Mouse (Mus musculus) hindbrain, embryonic 11.5 days (tissue): ENCODE data around the gene Casp2. TPM values are rescaled to one million over a fixed set of nuclear protein-coding genes. Genes with fewer than 3 reads are reported as not detected.

Experiments
- ATAC-seq: fragments of 200-750 bp; cut with Nextera tagmentation; 2 replicates; pipeline ENCODE4 v1.8.0; 2017; ENCODE audit warnings: mild to moderate bottlenecking, moderate TSS enrichment, moderate library complexity; ENCODE audit not compliant: low FRiP score
- DNase-seq: peaks from one replicate; pipeline ENCODE4 v3.0.0-alpha.2; 2015; ENCODE audit warnings: low spot score
- H3K27ac ChIP-seq: fragments of 300-500 bp; sonication (generic); 2 replicates; pipeline ENCODE4 v1.5.1; 2014; ENCODE audit warnings: mild to moderate bottlenecking, low read depth, low read length
- H3K27me3 ChIP-seq: fragments of 300-500 bp; sonication (generic); 2 replicates; pipeline ENCODE4 v1.6.1; 2014; ENCODE audit warnings: mild to moderate bottlenecking, low read length, moderate library complexity, mixed read lengths; ENCODE audit not compliant: control insufficient read depth, insufficient read depth
- H3K36me3 ChIP-seq: fragments of 300-500 bp; sonication (generic); 2 replicates; pipeline ENCODE4 v1.6.1; 2014; ENCODE audit warnings: mild to moderate bottlenecking, low read length, moderate library complexity, mixed read lengths; ENCODE audit not compliant: control insufficient read depth, insufficient read depth
- H3K4me1 ChIP-seq: fragments of 300-500 bp; sonication (generic); replicated peaks from 2 replicates; pipeline ENCODE4 v1.6.1; 2014; ENCODE audit warnings: low read length, mixed read lengths; ENCODE audit not compliant: control insufficient read depth, insufficient read depth
- H3K4me2 ChIP-seq: fragments of 300-500 bp; sonication (generic); replicated peaks from 2 replicates; pipeline ENCODE4 v1.6.1; 2014; ENCODE audit warnings: mild to moderate bottlenecking, low read depth, low read length
- H3K4me3 ChIP-seq: fragments of 300-500 bp; sonication (generic); 2 replicates; pipeline ENCODE4 v1.5.1; 2014; ENCODE audit warnings: low read depth, low read length
- H3K9ac ChIP-seq: fragments of 300-500 bp; sonication (generic); 2 replicates; pipeline ENCODE4 v1.6.1; 2014; ENCODE audit warnings: low read depth, low read length
- H3K9me3 ChIP-seq: fragments of 300-500 bp; sonication (generic); 2 replicates; pipeline ENCODE4 v1.6.1; 2016; ENCODE audit warnings: low read length; ENCODE audit not compliant: control insufficient read depth
- WGBS: fragments of 180-500 bp; shearing (Covaris S2); extraction: QIAGEN DNeasy Blood & Tissue Kit; methylation state at CpG from one replicate; pipeline ENCODE4 v1.1.7; 2014; 5-methylcytosine and 5-hydroxymethylcytosine counted together
- polyA plus RNA-seq: library from polyadenylated mRNA; unstranded; fragments of >200 nt; fragmentation: Nextera tagmentation; extraction: Ambion mirVana; gene quantifications from 2 replicates; pipeline ENCODE4 v1.2.1, GENCODE M21; 2014

Casp2 gene
- polyA plus RNA-seq, result 59.7 and 67.8 TPM in 2 replicates

- no peaks in the 10 kb centered on the region for H3K27me3 ChIP-seq
- H3K36me3 ChIP-seq, result peaks cover 5% of the 10 kb centered on the region; the same call in 1 of the 2 replicates
- DNase-seq (peak; percentile 99), ATAC-seq (peak; percentile 100)
- peak within 1 kb of the TSS; percentile 88 for H3K4me3 ChIP-seq
- WGBS, result 0% methylated on average over 44 of the region's 51 CpGs
- no peaks in the 10 kb centered on the region for H3K4me1 ChIP-seq
- H3K4me2 ChIP-seq, result peak within 1 kb of the TSS; percentile 74
- H3K9ac ChIP-seq, result peak within 1 kb of the TSS; percentile 97
- H3K9me3 ChIP-seq, result no peaks in the 10 kb centered on the region
- peak within 1 kb of the TSS; percentile 82 for H3K27ac ChIP-seq
Measured at GRCm38 (mm10) chr6:42264626-42265312, at the start of gene Casp2. TSS of gene Casp2 (plus strand) at chr6:42264985.

- Histone ChIP-seq H3K4me1 (no peaks in the 10 kb centered on the region), H3K9ac (no peak within 1 kb of the TSS), H3K9me3 (no peaks in the 10 kb centered on the region), H3K4me2 (no peak within 1 kb of the TSS), H3K27me3 (no peaks in the 10 kb centered on the region), H3K4me3 (no peak within 1 kb of the TSS), H3K36me3 (no peaks in the 10 kb centered on the region), H3K27ac (no peak within 1 kb of the TSS)
- WGBS, result 81% methylated on average over 2 of the region's 2 CpGs
- no peak for DNase-seq
- no peak for ATAC-seq
Measured at GRCm38 (mm10) chr6:42215028-42215427, 49.8 kb upstream of the Casp2 start, which contains the start of gene Tas2r144. TSS of gene Tas2r144 (plus strand) at chr6:42215328.

- H3K9me3 ChIP-seq, result no peaks in the 10 kb centered on the region
- ATAC-seq, result no peak
- H3K36me3 ChIP-seq, result no peaks in the 10 kb centered on the region
- H3K4me3 ChIP-seq, result no peak overlapping the region
- no peak overlapping the region for H3K27ac ChIP-seq
- H3K4me1 ChIP-seq, result no peaks in the 10 kb centered on the region
- DNase-seq, result no peak
- H3K27me3 ChIP-seq, result no peaks in the 10 kb centered on the region
- 51% methylated on average over 3 of the region's 3 CpGs for WGBS
- no peak overlapping the region for H3K9ac ChIP-seq
- H3K4me2 ChIP-seq, result no peak overlapping the region
Measured at GRCm38 (mm10) chr6:42222286-42222685, 42.5 kb upstream of the Casp2 start.

GRCm38 (mm10) chr6:42225046-42225445 is 39.7 kb upstream of the Casp2 start:
- no peak for ATAC-seq
- WGBS, result 70% methylated on average over 4 of the region's 4 CpGs

GRCm38 (mm10) chr6:42227240-42228101 is 37.3 kb upstream of the Casp2 start:
- Histone ChIP-seq H3K9me3 (no peaks in the 10 kb centered on the region), H3K36me3 (no peaks in the 10 kb centered on the region), H3K4me2 (no peak overlapping the region), H3K9ac (no peak overlapping the region), H3K4me3 (no peak overlapping the region), H3K4me1 (no peaks in the 10 kb centered on the region), H3K27ac (no peak overlapping the region), H3K27me3 (no peaks in the 10 kb centered on the region)
- DNase-seq (peak; percentile 82), ATAC-seq (peak; percentile 56; the same call in 1 of the 2 replicates)
- 33% methylated on average over 17 of the region's 17 CpGs for WGBS

More at GRCm38 (mm10) chr6:42225046-42225445, 39.7 kb upstream of the Casp2 start:
- no peak overlapping the region for H3K4me3 ChIP-seq
- H3K27me3 ChIP-seq, result no peaks in the 10 kb centered on the region
- no peak overlapping the region for H3K9ac ChIP-seq
- no peak overlapping the region for H3K27ac ChIP-seq
- H3K4me2 ChIP-seq, result no peak overlapping the region
- no peaks in the 10 kb centered on the region for H3K9me3 ChIP-seq
- H3K36me3 ChIP-seq, result no peaks in the 10 kb centered on the region
- no peaks in the 10 kb centered on the region for H3K4me1 ChIP-seq
- DNase-seq, result no peak

GRCm38 (mm10) chr6:42229610-42230009 is 35.2 kb upstream of the Casp2 start:
- H3K27ac ChIP-seq, result no peak overlapping the region
- H3K4me2 ChIP-seq, result no peak overlapping the region
- H3K4me3 ChIP-seq, result no peak overlapping the region
- no peaks in the 10 kb centered on the region for H3K36me3 ChIP-seq
- no peak for DNase-seq
- no peaks in the 10 kb centered on the region for H3K4me1 ChIP-seq
- WGBS, result 80% methylated on average over 4 of the region's 4 CpGs
- H3K9me3 ChIP-seq, result no peaks in the 10 kb centered on the region
- H3K9ac ChIP-seq, result no peak overlapping the region
- H3K27me3 ChIP-seq, result no peaks in the 10 kb centered on the region
- ATAC-seq, result no peak

GRCm38 (mm10) chr6:42231191-42231590 is 33.6 kb upstream of the Casp2 start:
- Histone ChIP-seq H3K9me3 (no peaks in the 10 kb centered on the region), H3K4me3 (no peak overlapping the region), H3K4me2 (no peak overlapping the region), H3K36me3 (no peaks in the 10 kb centered on the region), H3K4me1 (no peaks in the 10 kb centered on the region), H3K27ac (no peak overlapping the region), H3K9ac (no peak overlapping the region), H3K27me3 (no peaks in the 10 kb centered on the region)
- ATAC-seq (no peak), DNase-seq (no peak)
- 90% methylated on average over 3 of the region's 3 CpGs for WGBS

GRCm38 (mm10) chr6:42237276-42237805 is 27.4 kb upstream of the Casp2 start:
- DNase-seq, result no peak
- WGBS, result 80% methylated on average over 6 of the region's 6 CpGs

More at GRCm38 (mm10) chr6:42237276-42237805, 27.4 kb upstream of the Casp2 start:
- Histone ChIP-seq H3K4me1 (no peaks in the 10 kb centered on the region), H3K4me2 (no peak overlapping the region), H3K9me3 (no peaks in the 10 kb centered on the region), H3K27ac (no peak overlapping the region), H3K9ac (no peak overlapping the region), H3K4me3 (no peak overlapping the region), H3K36me3 (no peaks in the 10 kb centered on the region), H3K27me3 (no peaks in the 10 kb centered on the region)
- ATAC-seq, result no peak
